Mouse (Mus musculus) kidney, adult 2 months (tissue): ENCODE data around the gene Smyd3.

Source experiments
- CTCF ChIP-seq: fragments of 200-500 bp; conservative IDR thresholded peaks from 2 replicates; pipeline ENCODE4 v1.5.1; 2011; ENCODE audit warnings: low read depth, mild to moderate bottlenecking, control low read depth, low read length, moderate library complexity, mixed read lengths; ENCODE audit not compliant: insufficient read depth, insufficient read length
- POLR2A ChIP-seq: fragments of 200-500 bp; IDR thresholded peaks from one replicate; pipeline ENCODE4 v1.6.1; 2011; ENCODE audit warnings: low read depth, low read length, control low read depth

- TF ChIP-seq CTCF (no peak), POLR2A (no peak)
Observed at GRCm38 (mm10) chr1:179510546-179511340, 7.1 kb downstream of the Smyd3 start.
